Mouse (Mus musculus): ENCODE results near the gene Nt5dc1.

DNA sequence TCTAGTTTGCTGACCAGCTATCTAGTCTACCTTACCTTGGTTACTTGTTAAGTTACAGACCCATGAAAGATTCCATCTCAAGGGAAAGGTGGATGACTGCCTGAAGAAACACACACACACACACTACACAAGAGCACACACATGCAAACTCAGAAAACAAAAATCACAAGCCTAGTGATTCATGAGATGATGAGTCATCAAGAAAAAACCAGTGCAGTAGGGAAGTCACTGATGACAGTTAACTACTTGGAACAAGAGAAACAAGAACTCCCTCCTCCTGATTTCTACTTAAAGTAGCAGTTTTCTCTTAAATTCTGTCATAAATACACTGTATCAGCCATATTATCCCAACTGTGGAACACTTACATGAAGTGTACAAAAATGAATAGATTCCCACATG lies 111.3 kb downstream of the Nt5dc1 start:
- TF ChIP-seq CTCF (conservative IDR thresholded peaks at IDR 0.05; ENCODE audit: low read length) = no peak
- TF ChIP-seq POU5F1 (IDR thresholded peaks at IDR 0.05; ENCODE audit: borderline replicate concordance, low read length) = no peak
